Mouse (Mus musculus) hindbrain, embryonic 15.5 days (tissue): ENCODE data around the gene Ermap. TPM values are rescaled to one million over a fixed set of nuclear protein-coding genes. Genes with fewer than 3 reads are reported as not detected.

Experiments used
- ATAC-seq: fragments of 200-750 bp; cut with Nextera tagmentation; 2 replicates; pipeline ENCODE4 v1.8.0; 2017; ENCODE audit warnings: low read depth, moderate number of reproducible peaks, moderate TSS enrichment; ENCODE audit not compliant: low FRiP score
- H3K27ac ChIP-seq: fragments of 300-500 bp; sonication (generic); replicated peaks from 2 replicates; pipeline ENCODE4 v1.5.1; 2015; ENCODE audit warnings: mild to moderate bottlenecking, inconsistent platforms
- H3K27me3 ChIP-seq: fragments of 300-500 bp; sonication (generic); 2 replicates; pipeline ENCODE4 v1.6.1; 2015; ENCODE audit warnings: control low read depth, inconsistent platforms
- H3K36me3 ChIP-seq: fragments of 300-500 bp; sonication (generic); 2 replicates; pipeline ENCODE4 v1.6.1; 2015; ENCODE audit warnings: control low read depth, inconsistent platforms
- H3K4me1 ChIP-seq: fragments of 300-500 bp; sonication (generic); replicated peaks from 2 replicates; pipeline ENCODE4 v1.6.1; 2015; ENCODE audit warnings: control low read depth, inconsistent platforms
- H3K4me2 ChIP-seq: fragments of 300-500 bp; sonication (generic); 2 replicates; pipeline ENCODE4 v1.6.1; 2015; ENCODE audit warnings: moderate library complexity, mild to moderate bottlenecking, inconsistent platforms
- H3K4me3 ChIP-seq: fragments of 300-500 bp; sonication (generic); 2 replicates; pipeline ENCODE4 v1.5.1; 2015; ENCODE audit warnings: mild to moderate bottlenecking, inconsistent platforms
- H3K9ac ChIP-seq: fragments of 300-500 bp; sonication (generic); 2 replicates; pipeline ENCODE4 v1.6.1; 2015; ENCODE audit warnings: inconsistent platforms
- H3K9me3 ChIP-seq: fragments of 300-500 bp; sonication (generic); 2 replicates; pipeline ENCODE4 v1.6.1; 2016; ENCODE audit warnings: control low read depth, inconsistent platforms
- WGBS: fragments of 180-500 bp; shearing (Covaris S2); methylation state at CpG from one replicate; pipeline ENCODE4 v1.1.7; 2015; 5-methylcytosine and 5-hydroxymethylcytosine counted together
- polyA plus RNA-seq: library from polyadenylated mRNA; unstranded; fragments of >200 nt; fragmentation: Nextera tagmentation; extraction: Ambion mirVana; gene quantifications from 2 replicates; pipeline ENCODE4 v1.2.1, GENCODE M21; 2015

Gene Ermap
- polyA plus RNA-seq, 1 experiment from 2014 or later: 0.91 TPM

DNA sequence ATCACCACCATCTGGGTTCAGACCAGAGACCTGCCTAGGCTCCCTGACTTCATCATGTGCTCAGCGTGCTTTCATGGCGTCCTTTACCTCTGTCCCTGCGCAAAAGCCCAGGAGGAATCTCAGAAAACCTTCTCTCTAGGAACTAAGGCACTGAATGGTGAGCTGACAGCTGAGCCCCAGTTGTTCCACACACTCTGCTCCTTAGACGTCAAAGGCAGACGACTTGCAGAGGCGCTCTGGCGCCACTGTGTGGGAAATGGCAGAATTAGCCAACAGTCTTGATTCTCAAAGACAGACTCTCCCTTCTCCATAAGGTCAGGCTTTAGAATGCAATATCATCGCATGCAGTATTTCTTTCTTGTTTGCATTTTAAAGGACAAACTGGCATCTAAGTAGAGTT, 14.9 kb upstream of the Ermap start:
- H3K9me3 ChIP-seq: no peaks in the 10 kb centered on the region
- peak; percentile 75 for ATAC-seq
- no peak overlapping the region for H3K9ac ChIP-seq
- no peak overlapping the region for H3K27ac ChIP-seq
- H3K4me3 ChIP-seq: no peak overlapping the region
- no peaks in the 10 kb centered on the region for H3K4me1 ChIP-seq
- H3K36me3 ChIP-seq: peaks cover 12% of the 10 kb centered on the region
- no peak overlapping the region for H3K4me2 ChIP-seq
- WGBS: 14% methylated on average over 8 of the region's 8 CpGs
- H3K27me3 ChIP-seq: no peaks in the 10 kb centered on the region

GRCm38 (mm10) chr4:119198105-119198504, 8.3 kb upstream of the Ermap start:
- no peaks in the 10 kb centered on the region for H3K27me3 ChIP-seq
- ATAC-seq: no peak
- WGBS: 83% methylated on average over 6 of the region's 6 CpGs
- H3K4me2 ChIP-seq: peak overlapping the region; percentile 80; the same call in 1 of the 2 replicates
- no peak overlapping the region for H3K9ac ChIP-seq
- peaks cover 12% of the 10 kb centered on the region for H3K36me3 ChIP-seq
- no peak overlapping the region for H3K4me3 ChIP-seq
- peaks cover 27% of the 10 kb centered on the region for H3K4me1 ChIP-seq
- no peaks in the 10 kb centered on the region for H3K9me3 ChIP-seq
- no peak overlapping the region for H3K27ac ChIP-seq

DNA sequence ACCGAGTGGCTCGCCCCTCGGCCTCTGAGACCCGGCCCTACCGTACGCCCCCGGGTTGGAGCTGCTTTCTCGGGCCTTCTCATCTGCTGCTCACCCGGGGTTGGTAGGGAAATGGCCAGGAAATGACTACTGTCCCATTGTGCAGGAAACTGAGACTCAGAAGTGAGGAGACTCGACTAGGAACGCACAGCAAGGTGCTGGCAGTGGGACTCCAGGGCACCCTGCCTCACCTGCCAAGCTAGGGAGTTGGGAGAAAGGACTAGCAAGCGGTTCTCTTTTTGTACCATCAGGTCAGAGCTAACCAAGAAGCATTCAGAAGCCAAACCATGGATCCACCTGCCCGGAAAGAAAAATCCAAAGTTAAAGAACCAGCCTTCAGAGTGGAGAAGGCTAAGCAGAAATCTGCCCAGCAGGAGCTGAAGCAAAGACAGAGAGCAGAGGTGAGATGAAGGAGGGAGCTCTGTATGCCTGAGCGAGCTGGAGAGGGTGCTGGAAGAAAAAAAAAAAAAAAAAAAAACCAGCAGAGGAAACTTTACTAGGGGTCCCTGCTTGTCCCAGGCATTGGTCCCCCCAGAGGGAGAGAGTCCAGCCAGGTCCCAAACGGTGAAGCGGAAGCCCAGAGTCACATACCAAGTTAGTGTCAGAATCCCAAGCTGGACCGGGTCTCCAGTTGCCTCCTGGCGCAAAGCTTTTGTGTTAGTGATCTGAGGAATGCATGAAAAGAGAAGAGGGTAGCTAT, 5.9 kb upstream of the Ermap start:
- WGBS: 3% methylated on average over 18 of the region's 18 CpGs
- no peak for ATAC-seq
- peak overlapping the region; percentile 88 for H3K4me3 ChIP-seq
- H3K27me3 ChIP-seq: no peaks in the 10 kb centered on the region
- peak overlapping the region; percentile 85 for H3K27ac ChIP-seq
- peaks cover 2% of the 10 kb centered on the region; the same call in 1 of the 2 replicates for H3K36me3 ChIP-seq
- H3K4me1 ChIP-seq: peaks cover 27% of the 10 kb centered on the region
- H3K4me2 ChIP-seq: peak overlapping the region; percentile 80
- peak overlapping the region; percentile 81 for H3K9ac ChIP-seq
- H3K9me3 ChIP-seq: no peaks in the 10 kb centered on the region

DNA sequence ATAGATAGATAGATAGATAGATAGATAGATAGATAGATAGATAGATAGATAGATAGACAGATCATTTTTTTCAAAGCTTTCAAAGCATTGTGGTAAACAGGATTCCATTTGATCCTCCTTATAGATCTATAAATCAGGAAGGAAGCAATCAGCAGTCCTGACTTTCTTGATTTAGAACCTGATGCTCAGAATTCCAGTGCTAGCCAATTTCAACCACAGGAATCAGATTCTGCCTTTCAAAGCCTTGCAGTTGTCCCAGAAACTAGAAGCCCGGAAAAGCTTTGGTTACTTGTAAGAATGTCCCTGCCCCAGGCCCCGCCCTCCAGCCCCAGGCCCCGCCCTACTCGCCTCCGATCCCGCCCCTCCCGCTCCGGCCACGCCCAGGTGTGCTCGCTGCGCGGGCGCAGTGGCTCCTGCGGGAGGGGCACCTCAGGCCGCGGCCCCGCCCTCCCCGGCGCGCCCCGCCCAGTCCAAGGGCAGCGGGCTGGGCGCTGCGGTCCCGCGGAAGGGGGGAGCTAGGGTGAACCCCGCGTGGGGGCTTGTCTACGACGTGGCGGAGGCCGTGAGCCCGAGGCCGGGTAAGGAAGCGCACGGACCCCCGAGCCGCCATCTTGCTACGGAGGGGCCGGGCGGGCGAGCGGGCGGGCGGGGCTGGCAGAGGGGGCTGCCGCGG, 5.2 kb upstream of the Ermap start, which contains the start of gene Svbp:
Gene Svbp (plus strand): TSS at position 398 of the 673 bp plus-strand sequence.
- WGBS: 0% methylated on average over 38 of the region's 47 CpGs

GRCm38 (mm10) chr4:119192757-119193156, 2.9 kb upstream of the Ermap start:
- H3K4me2 ChIP-seq: no peak overlapping the region
- H3K27ac ChIP-seq: no peak overlapping the region
- H3K4me3 ChIP-seq: no peak overlapping the region
- ATAC-seq: no peak
- no peak overlapping the region for H3K9ac ChIP-seq
- H3K4me1 ChIP-seq: peaks cover 20% of the 10 kb centered on the region
- 92% methylated on average over 4 of the region's 4 CpGs for WGBS
- no peaks in the 10 kb centered on the region for H3K36me3 ChIP-seq
- no peaks in the 10 kb centered on the region for H3K27me3 ChIP-seq
- H3K9me3 ChIP-seq: no peaks in the 10 kb centered on the region

More for the DNA sequence above, 5.2 kb upstream of the Ermap start, which contains the start of gene Svbp:
- peak within 1 kb of the TSS; percentile 88 for H3K4me3 ChIP-seq
- peak; percentile 93 for ATAC-seq
- peak within 1 kb of the TSS; percentile 80 for H3K4me2 ChIP-seq
- H3K27me3 ChIP-seq: no peaks in the 10 kb centered on the region
- H3K9me3 ChIP-seq: no peaks in the 10 kb centered on the region
- peak within 1 kb of the TSS; percentile 81 for H3K9ac ChIP-seq
- peaks cover 27% of the 10 kb centered on the region for H3K4me1 ChIP-seq
- H3K27ac ChIP-seq: peak within 1 kb of the TSS; percentile 85
- H3K36me3 ChIP-seq: no peaks in the 10 kb centered on the region

DNA sequence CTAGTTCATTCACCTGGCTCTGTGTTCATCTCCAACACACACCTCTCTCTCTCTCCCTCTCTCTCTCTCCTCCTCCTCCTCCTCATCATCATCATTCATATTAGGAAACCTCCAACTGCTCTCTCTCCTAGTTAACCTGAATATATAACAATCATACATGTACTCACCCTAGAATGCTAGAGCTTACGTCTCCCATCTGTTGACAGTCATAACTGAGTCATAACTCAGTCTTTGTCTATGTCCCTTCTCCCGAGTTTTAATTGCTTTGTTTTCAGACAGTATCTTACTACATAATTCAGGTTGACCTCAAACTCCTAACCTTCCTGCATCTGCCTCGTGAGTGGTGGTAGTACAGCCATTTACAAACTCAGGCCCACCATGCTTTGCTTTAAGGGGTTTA, 1.5 kb upstream of the Ermap start:
- no peak overlapping the region for H3K4me3 ChIP-seq
- no peak overlapping the region for H3K9ac ChIP-seq
- no peaks in the 10 kb centered on the region for H3K36me3 ChIP-seq
- no peaks in the 10 kb centered on the region for H3K9me3 ChIP-seq
- no peak for ATAC-seq
- no peak overlapping the region for H3K27ac ChIP-seq
- H3K4me1 ChIP-seq: 0 out of 2 replicates have a peak, but pooled peaks cover 7% of the 10 kb centered on the region
- 76% methylated on average over 3 of the region's 3 CpGs for WGBS
- H3K4me2 ChIP-seq: no peak overlapping the region
- H3K27me3 ChIP-seq: no peaks in the 10 kb centered on the region

DNA sequence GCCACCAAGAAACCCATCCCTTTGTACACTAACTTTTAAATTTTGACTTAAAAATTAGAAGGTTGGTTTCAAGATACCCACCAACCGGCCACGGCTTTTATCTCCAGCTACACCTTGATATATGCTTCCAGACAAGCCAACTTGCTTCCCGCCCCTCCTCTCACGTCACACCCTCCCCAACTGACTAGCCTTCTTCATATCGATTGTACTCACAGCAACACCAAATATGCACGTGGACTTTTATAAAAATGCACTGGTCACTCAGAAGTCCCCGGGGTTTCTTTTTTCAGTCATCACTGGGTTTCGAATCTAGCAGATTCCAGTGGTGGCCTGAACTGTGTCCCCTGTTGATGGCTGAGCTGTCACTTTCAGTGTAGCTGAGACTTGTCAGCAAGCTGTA, 807 bp upstream of the Ermap start:
- Histone ChIP-seq H3K4me3 (no peak overlapping the region), H3K4me1 (0 out of 2 replicates have a peak, but pooled peaks cover under 1% of the 10 kb centered on the region), H3K9me3 (no peaks in the 10 kb centered on the region), H3K27ac (no peak overlapping the region), H3K4me2 (no peak overlapping the region), H3K9ac (no peak overlapping the region), H3K36me3 (no peaks in the 10 kb centered on the region), H3K27me3 (no peaks in the 10 kb centered on the region)
- WGBS: 88% methylated on average over 8 of the region's 8 CpGs
- no peak for ATAC-seq

DNA sequence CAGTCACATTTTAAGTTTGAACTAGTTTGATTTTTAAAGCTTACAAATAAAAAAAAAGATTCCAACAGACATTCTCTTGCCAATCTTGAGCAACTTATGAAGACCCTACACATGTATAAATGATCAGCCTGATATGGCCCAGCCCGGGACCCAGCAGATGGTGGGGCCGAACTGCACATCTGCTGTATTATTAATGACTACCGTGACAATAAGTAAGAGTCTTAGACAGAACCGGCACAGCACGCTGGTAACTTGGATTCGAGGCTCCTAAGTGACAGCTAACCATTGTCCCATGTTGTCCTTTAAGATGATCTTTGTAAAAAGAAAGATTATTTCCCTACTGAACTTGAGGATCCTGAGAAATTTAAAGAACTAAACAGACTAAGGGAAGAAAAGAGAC, 419 bp downstream of the Ermap start:
- Histone ChIP-seq H3K27me3 (no peaks in the 10 kb centered on the region), H3K4me1 (no peaks in the 10 kb centered on the region), H3K4me2 (no peak overlapping the region), H3K36me3 (no peaks in the 10 kb centered on the region), H3K4me3 (no peak overlapping the region), H3K27ac (no peak overlapping the region), H3K9me3 (no peaks in the 10 kb centered on the region), H3K9ac (no peak overlapping the region)
- no peak for ATAC-seq
- WGBS: 34% methylated on average over 6 of the region's 6 CpGs

- Histone ChIP-seq H3K4me3 (no peak overlapping the region), H3K4me2 (no peak overlapping the region), H3K9me3 (no peaks in the 10 kb centered on the region), H3K9ac (no peak overlapping the region), H3K36me3 (no peaks in the 10 kb centered on the region), H3K4me1 (no peaks in the 10 kb centered on the region), H3K27me3 (no peaks in the 10 kb centered on the region), H3K27ac (no peak overlapping the region)
- 61% methylated on average over 11 of the region's 11 CpGs for WGBS
- no peak for ATAC-seq
Observed at GRCm38 (mm10) chr4:119188060-119188785, 1.6 kb downstream of the Ermap start.

DNA sequence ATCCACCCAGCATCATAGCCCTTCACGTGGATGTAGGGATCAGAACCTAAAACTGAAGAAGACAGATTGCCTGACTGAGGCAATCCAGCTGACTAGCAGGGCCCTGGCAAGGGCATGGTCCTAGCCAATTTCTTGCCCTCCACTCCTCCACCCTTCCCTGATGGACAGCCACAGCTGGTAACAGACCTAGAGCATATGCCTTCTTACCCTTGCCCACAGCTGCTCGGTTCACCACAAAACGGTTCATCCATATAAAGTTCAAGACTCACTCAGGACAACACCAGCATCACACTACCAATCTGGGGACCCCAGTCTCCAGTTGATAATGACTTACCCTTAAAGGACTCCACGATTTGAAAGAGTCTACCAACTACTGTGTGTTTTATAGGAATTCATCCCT, 4.0 kb downstream of the Ermap start:
- H3K4me1 ChIP-seq: no peaks in the 10 kb centered on the region
- H3K27me3 ChIP-seq: no peaks in the 10 kb centered on the region
- no peak overlapping the region for H3K4me2 ChIP-seq
- no peaks in the 10 kb centered on the region for H3K9me3 ChIP-seq
- no peak overlapping the region for H3K9ac ChIP-seq
- no peak for ATAC-seq
- H3K36me3 ChIP-seq: no peaks in the 10 kb centered on the region
- WGBS: 83% methylated on average over 4 of the region's 4 CpGs
- H3K4me3 ChIP-seq: no peak overlapping the region
- H3K27ac ChIP-seq: no peak overlapping the region

DNA sequence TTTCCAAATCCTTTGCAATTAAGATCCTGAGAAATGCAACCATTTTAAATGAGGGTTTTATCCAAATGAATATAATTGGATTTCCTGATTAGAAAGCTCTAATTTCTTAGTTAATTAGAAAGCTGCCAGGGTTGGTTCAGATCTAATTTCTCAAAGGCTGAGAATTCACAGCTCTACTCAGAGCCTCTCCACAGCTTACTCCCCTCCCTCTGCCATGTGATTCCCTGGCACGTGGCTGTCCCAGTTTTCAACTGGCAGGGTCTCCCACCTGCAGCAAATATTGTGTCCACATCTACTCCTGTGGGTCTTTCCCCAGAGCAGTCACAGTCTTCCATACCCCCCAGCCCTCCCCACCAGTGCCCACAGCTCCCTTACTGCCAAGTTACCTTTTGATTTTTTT, 6.3 kb downstream of the Ermap start:
- H3K36me3 ChIP-seq: no peaks in the 10 kb centered on the region
- no peak for ATAC-seq
- H3K9ac ChIP-seq: no peak overlapping the region
- H3K9me3 ChIP-seq: no peaks in the 10 kb centered on the region
- no peak overlapping the region for H3K4me2 ChIP-seq
- no peak overlapping the region for H3K4me3 ChIP-seq
- H3K27me3 ChIP-seq: no peaks in the 10 kb centered on the region
- no peak overlapping the region for H3K27ac ChIP-seq
- 54% methylated on average over 1 of the region's 1 CpGs for WGBS
- no peaks in the 10 kb centered on the region for H3K4me1 ChIP-seq

DNA sequence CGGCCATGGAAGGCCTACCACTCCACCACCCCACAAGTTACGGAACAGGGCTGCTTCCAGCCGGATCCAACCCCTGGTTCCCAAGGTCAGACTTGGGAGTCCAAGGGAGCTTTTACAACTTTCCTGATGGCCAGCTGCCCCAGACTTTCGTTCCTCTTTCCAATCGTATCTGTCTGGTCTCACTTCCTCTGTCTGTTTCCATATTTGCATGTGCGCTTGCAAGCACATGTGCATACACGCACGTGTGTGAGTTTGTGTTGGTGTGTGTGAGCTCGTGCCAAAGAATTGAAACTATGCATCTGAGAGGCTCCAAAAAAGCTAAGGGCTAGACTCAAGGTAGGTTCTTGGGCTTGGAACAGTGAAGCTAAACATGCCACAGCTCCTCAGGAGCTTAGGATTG, 8.4 kb downstream of the Ermap start:
- 91% methylated on average over 9 of the region's 9 CpGs for WGBS
- Histone ChIP-seq H3K4me1 (no peaks in the 10 kb centered on the region), H3K4me3 (no peak overlapping the region), H3K27me3 (no peaks in the 10 kb centered on the region), H3K36me3 (no peaks in the 10 kb centered on the region), H3K27ac (no peak overlapping the region), H3K4me2 (no peak overlapping the region), H3K9me3 (no peaks in the 10 kb centered on the region), H3K9ac (no peak overlapping the region)
- ATAC-seq: no peak
